Mouse (Mus musculus): ENCODE results near the gene Nfasc. TPM values are rescaled to one million over a fixed set of nuclear protein-coding genes. Genes with fewer than 3 reads are reported as not detected.

Nfasc gene
- 0.12 and 0.13 TPM in 2 replicates for polyA plus RNA-seq (2015; fragmentation: Nextera tagmentation; extraction: Ambion mirVana)

DNA sequence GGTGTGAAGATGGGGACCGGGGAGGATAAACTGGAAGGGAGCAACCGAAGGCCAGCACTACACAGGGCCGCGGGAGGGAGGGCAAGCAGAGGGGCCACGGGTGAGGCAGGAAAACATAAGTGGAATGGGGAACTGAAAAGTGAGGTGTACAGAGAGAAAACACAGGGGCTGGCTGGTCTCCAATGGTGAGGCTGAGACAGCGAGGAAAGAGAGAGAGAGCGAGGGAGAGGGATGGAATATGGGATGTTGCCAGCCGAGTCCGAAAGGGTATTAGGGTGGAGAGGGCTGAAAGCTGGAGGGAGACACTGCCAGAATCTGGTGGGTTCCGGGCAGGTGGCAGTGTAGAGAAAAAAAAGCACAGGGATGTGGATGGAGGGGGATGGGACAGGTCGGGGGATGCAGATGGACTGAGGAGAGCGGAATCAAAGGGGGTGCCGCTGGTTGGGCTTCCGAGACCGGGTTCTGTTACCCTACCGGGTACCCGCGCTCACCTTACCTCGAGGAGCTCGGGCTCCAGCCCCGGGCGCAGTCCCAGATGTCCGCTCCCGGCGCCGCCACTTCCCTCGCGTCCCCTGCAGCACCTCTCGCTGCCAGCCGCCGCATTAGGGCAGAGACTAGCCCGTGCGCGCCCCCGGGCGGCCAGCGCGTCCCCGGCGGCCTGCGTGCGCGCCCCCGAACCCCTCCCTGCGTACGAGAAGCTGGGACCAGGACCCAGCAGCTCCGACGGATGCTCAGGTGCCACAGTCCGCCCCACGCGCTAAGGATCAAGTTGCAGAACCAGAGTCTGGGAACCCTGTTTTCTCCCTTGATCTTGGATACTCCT, at the start of gene Nfasc:
TSS of gene Nfasc (minus strand) at position 623 of the 823 bp plus-strand sequence.
- WGBS (ENCODE audit: insufficient replicate concordance) = 6% methylated on average over 49 of the region's 51 CpGs
- H3K27me3 ChIP-seq = peaks cover 65% of the 10 kb centered on the region
- no peak within 1 kb of the TSS for H3K9ac ChIP-seq
- no peaks in the 10 kb centered on the region for H3K36me3 ChIP-seq
- H3K9me3 ChIP-seq (replicated peaks) = no peaks in the 10 kb centered on the region
- no peak for ATAC-seq (ENCODE audit: low read depth)
- H3K4me2 ChIP-seq = peak within 1 kb of the TSS; percentile 24; the same call in 1 of the 2 replicates
- H3K27ac ChIP-seq = no peak within 1 kb of the TSS
- no peaks in the 10 kb centered on the region for H3K4me1 ChIP-seq (replicated peaks)
- DNase-seq = no peak
- no peak within 1 kb of the TSS; the same call in 1 of the 2 replicates for H3K4me3 ChIP-seq (replicated peaks)

DNA sequence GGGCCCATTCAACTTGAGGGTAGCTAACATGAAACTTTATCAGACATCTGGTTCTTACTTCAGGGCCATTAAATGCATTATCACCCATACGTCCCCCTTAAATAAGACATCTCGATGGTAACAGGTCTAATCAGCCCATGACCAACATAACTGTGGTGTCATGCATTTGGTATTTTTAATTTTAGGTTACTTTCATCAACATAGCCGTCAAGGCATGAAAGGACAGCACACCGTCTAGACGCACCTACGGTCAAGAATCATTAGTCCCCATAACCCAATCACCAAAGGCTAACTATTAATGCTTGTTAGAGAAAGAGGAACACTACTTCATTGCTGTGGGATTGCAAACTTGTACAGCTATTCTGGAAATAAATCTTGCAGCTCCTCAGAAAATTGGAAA, 49.5 kb upstream of the Nfasc start:
- Histone ChIP-seq H3K4me1 (replicated peaks) (no peaks in the 10 kb centered on the region), H3K4me3 (replicated peaks) (no peak overlapping the region), H3K9me3 (replicated peaks) (no peaks in the 10 kb centered on the region), H3K36me3 (no peaks in the 10 kb centered on the region), H3K27ac (no peak overlapping the region), H3K27me3 (no peaks in the 10 kb centered on the region), H3K9ac (no peak overlapping the region), H3K4me2 (no peak overlapping the region)
- WGBS (ENCODE audit: insufficient replicate concordance) = 74% methylated on average over 6 of the region's 6 CpGs
- no peak for DNase-seq
- ATAC-seq (ENCODE audit: low read depth) = no peak

DNA sequence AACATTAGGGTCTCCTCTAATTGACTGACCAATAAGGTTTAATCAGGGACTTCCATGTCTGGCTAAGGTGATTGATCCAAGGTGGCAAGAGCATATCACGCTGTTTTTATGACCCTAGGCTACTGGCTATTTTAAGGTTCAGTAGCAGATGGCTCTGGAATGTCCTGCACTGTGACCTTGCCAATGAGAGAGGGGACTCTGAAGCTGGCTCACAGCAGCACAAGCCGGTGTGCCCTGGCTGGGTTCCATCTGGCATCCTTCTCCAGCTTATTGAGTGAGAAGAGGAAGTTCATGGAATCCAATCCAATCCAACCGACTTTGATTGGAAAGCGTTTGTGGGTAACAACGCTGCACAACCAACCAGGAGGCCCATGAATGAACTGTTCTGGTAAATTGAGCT, 45.3 kb upstream of the Nfasc start:
- 62% methylated on average over 5 of the region's 5 CpGs for WGBS (ENCODE audit: insufficient replicate concordance)
- Histone ChIP-seq H3K36me3 (no peaks in the 10 kb centered on the region), H3K9ac (no peak overlapping the region), H3K4me1 (replicated peaks) (no peaks in the 10 kb centered on the region), H3K4me3 (replicated peaks) (no peak overlapping the region), H3K9me3 (replicated peaks) (no peaks in the 10 kb centered on the region), H3K27me3 (no peaks in the 10 kb centered on the region), H3K4me2 (no peak overlapping the region), H3K27ac (no peak overlapping the region)
- ATAC-seq (ENCODE audit: low read depth) (no peak), DNase-seq (no peak)

DNA sequence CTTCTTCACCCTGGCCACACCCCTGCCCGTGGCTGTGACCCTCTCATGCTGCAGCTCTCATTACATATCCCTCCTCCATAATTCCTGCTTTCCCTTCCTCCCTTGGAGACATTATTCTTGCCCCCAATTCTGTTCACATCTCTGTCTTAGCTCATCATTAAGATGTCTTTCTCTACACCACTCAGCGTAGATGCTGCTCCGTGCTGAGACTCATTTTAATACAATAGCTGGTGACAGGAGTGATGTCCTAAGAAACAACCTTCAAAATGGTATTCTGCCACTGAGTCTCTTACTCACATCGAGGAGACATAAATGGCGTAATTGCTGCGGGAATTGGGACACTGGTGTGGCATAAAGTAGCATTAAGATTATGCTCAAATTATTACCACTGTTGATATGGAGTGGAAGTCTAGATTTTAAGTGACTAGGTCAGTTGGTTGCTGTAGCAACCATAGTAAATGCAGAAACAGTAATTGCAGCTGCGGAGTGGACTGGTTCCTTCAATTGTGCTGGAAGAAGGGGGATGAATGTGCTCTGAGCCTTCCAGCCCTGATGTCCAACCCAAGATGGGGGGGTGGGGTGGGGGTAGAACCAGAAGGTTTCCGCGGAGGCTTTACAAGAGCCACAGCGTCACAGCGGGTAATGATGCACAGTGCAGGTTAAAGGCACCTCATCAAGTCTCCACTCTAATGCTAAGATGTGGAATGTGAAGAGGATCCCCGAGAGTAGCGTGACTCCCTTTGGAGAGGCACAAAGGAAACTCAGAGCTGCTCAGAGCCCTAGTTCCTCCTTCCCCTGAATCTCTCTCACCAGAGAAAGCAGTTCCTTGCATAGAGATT, 40.2 kb upstream of the Nfasc start:
- Histone ChIP-seq H3K4me1 (replicated peaks) (no peaks in the 10 kb centered on the region), H3K9ac (no peak overlapping the region), H3K4me3 (replicated peaks) (no peak overlapping the region), H3K27me3 (no peaks in the 10 kb centered on the region), H3K27ac (no peak overlapping the region), H3K36me3 (no peaks in the 10 kb centered on the region), H3K4me2 (no peak overlapping the region), H3K9me3 (replicated peaks) (no peaks in the 10 kb centered on the region)
- 55% methylated on average over 13 of the region's 13 CpGs for WGBS (ENCODE audit: insufficient replicate concordance)
- no peak for DNase-seq
- ATAC-seq (ENCODE audit: low read depth) = no peak

DNA sequence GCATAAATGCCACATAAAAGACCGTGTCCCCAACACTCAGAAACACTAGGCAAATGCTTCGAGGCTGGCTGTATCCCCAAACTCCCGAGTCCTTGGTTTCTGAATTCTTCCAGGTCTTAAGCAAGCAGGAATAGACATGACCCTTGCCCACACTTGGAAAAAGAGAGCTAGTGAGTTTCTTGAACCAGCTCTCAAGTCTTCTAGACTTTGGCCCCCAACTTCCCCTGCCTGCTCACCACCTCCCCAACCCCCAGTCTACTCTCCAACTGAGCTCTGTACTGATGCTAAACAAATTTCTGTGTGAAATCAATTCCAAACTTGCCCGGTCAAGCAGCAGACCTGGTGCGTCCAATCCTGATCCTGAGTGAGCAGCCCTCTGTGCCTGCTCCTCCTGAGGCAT, 39.4 kb upstream of the Nfasc start:
- 59% methylated on average over 5 of the region's 5 CpGs for WGBS (ENCODE audit: insufficient replicate concordance)
- DNase-seq (no peak), ATAC-seq (ENCODE audit: low read depth) (no peak)
- Histone ChIP-seq H3K9ac (no peak overlapping the region), H3K36me3 (no peaks in the 10 kb centered on the region), H3K27ac (no peak overlapping the region), H3K9me3 (replicated peaks) (no peaks in the 10 kb centered on the region), H3K4me2 (no peak overlapping the region), H3K4me1 (replicated peaks) (no peaks in the 10 kb centered on the region), H3K4me3 (replicated peaks) (no peak overlapping the region), H3K27me3 (no peaks in the 10 kb centered on the region)

DNA sequence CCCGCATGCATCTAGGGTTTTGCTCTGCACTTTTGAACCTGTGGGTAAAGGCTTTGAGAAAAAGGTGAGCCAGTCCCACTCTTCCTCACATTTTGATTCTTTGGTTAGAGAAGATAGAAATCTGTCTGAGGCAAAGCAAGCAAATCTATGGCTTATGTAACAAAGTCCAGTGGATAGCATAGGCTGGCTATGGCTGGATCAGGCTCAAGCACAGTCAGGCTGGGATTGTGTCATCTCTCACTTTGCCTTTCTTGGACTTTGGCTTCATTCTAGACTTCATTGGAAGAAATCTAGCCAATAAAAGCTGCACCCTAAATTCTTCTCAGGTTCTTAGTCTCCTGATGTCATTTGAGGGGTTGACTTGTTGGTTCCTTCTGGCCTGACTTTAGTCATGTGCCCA, 38.7 kb upstream of the Nfasc start:
- no peak overlapping the region for H3K9ac ChIP-seq
- no peaks in the 10 kb centered on the region for H3K4me1 ChIP-seq (replicated peaks)
- ATAC-seq (ENCODE audit: low read depth) = no peak
- no peaks in the 10 kb centered on the region for H3K36me3 ChIP-seq
- no peaks in the 10 kb centered on the region for H3K9me3 ChIP-seq (replicated peaks)
- 65% methylated on average over 1 of the region's 1 CpGs for WGBS (ENCODE audit: insufficient replicate concordance)
- no peak overlapping the region for H3K4me3 ChIP-seq (replicated peaks)
- no peak overlapping the region for H3K4me2 ChIP-seq
- no peaks in the 10 kb centered on the region for H3K27me3 ChIP-seq
- no peak overlapping the region for H3K27ac ChIP-seq
- DNase-seq = no peak

DNA sequence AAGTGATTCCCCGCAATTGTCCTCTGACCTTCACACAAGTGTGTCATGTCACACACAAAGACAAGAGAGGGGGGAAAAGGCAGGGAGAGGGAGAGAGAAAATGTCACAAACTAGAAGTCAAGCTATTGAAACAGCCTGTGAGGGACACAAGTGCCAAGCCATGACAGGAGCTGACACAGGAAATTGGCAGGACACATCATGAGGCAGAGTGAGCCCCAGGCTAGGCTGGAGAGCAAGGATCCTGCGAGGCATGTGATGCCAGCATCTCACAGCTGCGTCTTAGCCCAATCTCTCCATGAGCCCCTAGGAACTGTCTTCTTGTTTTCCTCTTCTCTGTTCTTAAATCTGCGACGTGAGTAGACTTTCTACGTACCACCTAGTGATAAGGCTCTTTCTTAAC, 33.4 kb upstream of the Nfasc start:
- WGBS (ENCODE audit: insufficient replicate concordance) = 75% methylated on average over 6 of the region's 6 CpGs
- H3K27ac ChIP-seq = no peak overlapping the region
- no peaks in the 10 kb centered on the region for H3K27me3 ChIP-seq
- ATAC-seq (ENCODE audit: low read depth) (no peak), DNase-seq (no peak)
- H3K36me3 ChIP-seq = no peaks in the 10 kb centered on the region
- no peaks in the 10 kb centered on the region for H3K4me1 ChIP-seq (replicated peaks)
- no peak overlapping the region for H3K4me2 ChIP-seq
- H3K9ac ChIP-seq = no peak overlapping the region
- no peak overlapping the region for H3K4me3 ChIP-seq (replicated peaks)
- H3K9me3 ChIP-seq (replicated peaks) = no peaks in the 10 kb centered on the region

DNA sequence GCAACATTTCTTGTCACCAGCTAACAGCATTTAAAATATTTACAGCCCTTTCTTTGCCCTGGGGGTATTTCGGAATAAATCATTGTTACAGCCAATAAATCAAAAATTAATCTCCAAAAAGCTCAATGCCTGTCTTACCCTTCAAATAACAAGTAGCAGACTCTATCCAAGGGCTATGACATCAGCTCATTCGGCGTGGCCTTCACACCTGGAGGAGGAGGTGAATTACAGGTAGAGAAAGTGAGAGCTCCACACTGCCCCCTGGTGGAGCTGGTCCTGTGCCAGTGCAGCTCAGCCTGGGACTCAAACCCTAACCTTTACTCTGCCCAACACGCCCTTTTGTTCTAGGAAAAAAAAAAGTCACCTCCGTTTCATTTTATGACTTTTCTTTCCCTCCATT, 29.8 kb upstream of the Nfasc start:
- Histone ChIP-seq H3K9ac (no peak overlapping the region), H3K4me1 (replicated peaks) (no peaks in the 10 kb centered on the region), H3K27ac (no peak overlapping the region), H3K27me3 (no peaks in the 10 kb centered on the region), H3K36me3 (no peaks in the 10 kb centered on the region), H3K4me2 (no peak overlapping the region), H3K4me3 (replicated peaks) (no peak overlapping the region), H3K9me3 (replicated peaks) (no peaks in the 10 kb centered on the region)
- DNase-seq (no peak), ATAC-seq (ENCODE audit: low read depth) (no peak)
- WGBS (ENCODE audit: insufficient replicate concordance) = 25% methylated on average over 5 of the region's 5 CpGs

DNA sequence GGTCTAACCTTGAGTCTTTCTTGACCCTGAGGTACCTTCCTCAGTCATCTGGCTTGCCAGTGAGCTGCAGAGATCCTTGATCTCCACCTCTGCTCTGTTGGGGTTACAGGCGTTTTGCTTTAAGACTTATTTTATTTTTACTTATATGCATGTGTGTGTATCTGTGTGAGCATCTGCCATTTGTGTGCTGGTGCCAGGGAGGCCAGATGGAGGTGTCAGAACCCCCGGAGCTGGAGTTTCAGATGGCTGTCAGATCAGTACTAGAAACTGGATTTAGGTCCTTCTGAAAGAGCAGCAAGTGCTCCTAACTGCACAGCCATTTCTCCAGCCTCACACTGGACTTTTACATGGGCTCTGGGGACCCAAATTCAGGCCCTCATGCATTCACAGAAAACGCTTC, 28.0 kb upstream of the Nfasc start:
- no peak overlapping the region for H3K4me3 ChIP-seq (replicated peaks)
- 40% methylated on average over 3 of the region's 3 CpGs for WGBS (ENCODE audit: insufficient replicate concordance)
- no peak overlapping the region for H3K27ac ChIP-seq
- DNase-seq = no peak
- H3K4me2 ChIP-seq = no peak overlapping the region
- no peaks in the 10 kb centered on the region for H3K36me3 ChIP-seq
- no peaks in the 10 kb centered on the region for H3K9me3 ChIP-seq (replicated peaks)
- no peak overlapping the region for H3K9ac ChIP-seq
- ATAC-seq (ENCODE audit: low read depth) = no peak
- no peaks in the 10 kb centered on the region for H3K4me1 ChIP-seq (replicated peaks)
- no peaks in the 10 kb centered on the region for H3K27me3 ChIP-seq

DNA sequence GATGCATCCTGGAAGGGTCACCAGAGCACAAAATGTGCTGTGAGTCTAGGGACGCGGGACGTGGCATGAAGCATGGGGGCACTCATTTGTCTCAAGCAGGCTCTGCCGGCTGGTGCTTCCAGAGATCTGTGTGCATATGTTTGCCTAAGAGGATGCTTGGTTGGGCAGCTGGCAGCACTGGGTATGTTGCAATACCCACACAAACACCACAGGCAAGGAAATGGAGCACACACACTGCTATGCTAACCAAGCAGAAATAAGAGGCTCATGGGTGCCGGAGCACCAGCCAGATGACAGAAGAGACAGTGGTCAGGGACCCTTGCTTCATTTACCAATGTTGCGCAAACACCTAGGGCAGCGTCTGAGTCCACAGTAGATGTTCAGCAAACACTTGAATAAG, 25.8 kb upstream of the Nfasc start:
- WGBS (ENCODE audit: insufficient replicate concordance) = 79% methylated on average over 7 of the region's 7 CpGs

DNA sequence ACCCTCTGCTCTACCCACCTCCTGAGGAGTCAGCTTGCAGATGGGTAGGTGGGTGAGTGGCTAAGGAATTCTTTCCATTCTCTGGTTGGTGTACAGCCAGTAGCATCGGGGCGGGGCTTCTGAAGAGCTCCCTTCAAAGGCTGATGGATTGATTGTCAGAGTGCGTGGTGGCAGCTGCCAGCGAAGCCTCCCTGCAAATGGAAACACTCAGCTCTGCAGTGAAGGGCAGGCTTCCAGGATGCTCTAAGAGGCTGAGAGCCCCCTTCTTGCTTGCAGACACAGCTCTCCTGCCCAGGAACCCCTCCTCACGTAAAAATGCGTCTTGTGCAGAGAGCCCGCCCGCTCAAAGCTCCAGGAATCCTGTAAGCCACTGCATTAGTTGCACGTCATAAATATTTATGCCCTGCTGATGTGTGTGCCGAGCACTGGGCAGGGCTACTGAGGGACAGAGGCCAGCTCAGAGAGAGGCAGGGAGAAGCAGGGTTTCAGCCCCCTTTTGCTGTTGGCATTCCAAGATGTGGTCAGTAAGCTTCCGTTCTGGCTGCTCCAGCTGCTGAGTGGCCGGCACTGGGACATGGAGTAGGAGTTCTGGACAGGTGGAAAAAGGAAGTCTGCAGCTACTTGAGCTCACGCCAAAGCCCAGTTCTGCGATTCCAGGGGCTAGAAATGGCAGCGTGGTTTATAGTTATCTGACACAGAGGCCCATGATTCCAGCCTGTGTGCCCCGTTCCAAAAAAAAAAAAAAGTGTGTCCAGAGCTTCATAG, 24.5 kb upstream of the Nfasc start:
- 37% methylated on average over 16 of the region's 16 CpGs for WGBS (ENCODE audit: insufficient replicate concordance)
- H3K27ac ChIP-seq = no peak overlapping the region
- no peaks in the 10 kb centered on the region for H3K36me3 ChIP-seq
- no peaks in the 10 kb centered on the region for H3K27me3 ChIP-seq
- H3K9ac ChIP-seq = no peak overlapping the region
- H3K9me3 ChIP-seq (replicated peaks) = no peaks in the 10 kb centered on the region
- ATAC-seq (ENCODE audit: low read depth) = no peak
- H3K4me2 ChIP-seq = no peak overlapping the region
- no peak overlapping the region for H3K4me3 ChIP-seq (replicated peaks)
- no peaks in the 10 kb centered on the region for H3K4me1 ChIP-seq (replicated peaks)
- no peak for DNase-seq

More for the DNA sequence above, 25.8 kb upstream of the Nfasc start:
- Histone ChIP-seq H3K36me3 (no peaks in the 10 kb centered on the region), H3K4me1 (replicated peaks) (no peaks in the 10 kb centered on the region), H3K27ac (no peak overlapping the region), H3K9me3 (replicated peaks) (no peaks in the 10 kb centered on the region), H3K4me2 (no peak overlapping the region), H3K27me3 (no peaks in the 10 kb centered on the region), H3K9ac (no peak overlapping the region), H3K4me3 (replicated peaks) (no peak overlapping the region)
- ATAC-seq (ENCODE audit: low read depth) (no peak), DNase-seq (no peak)
